Mouse (Mus musculus) lung, postnatal 0 days (tissue): ENCODE measurements around the gene Acot3.

Experiments used
- CTCF ChIP-seq: IDR thresholded peaks from 2 replicates; pipeline ENCODE4 v1.5.1; 2016; ENCODE audit warnings: antibody characterized with exemption, mild to moderate bottlenecking
- EP300 ChIP-seq: IDR thresholded peaks from 2 replicates; pipeline ENCODE4 v1.6.1; 2016; ENCODE audit warnings: antibody characterized with exemption, mild to moderate bottlenecking, control low read depth

GRCm38 (mm10) chr12:84063833-84064232 is 11.9 kb downstream of the Acot3 start:
- TF ChIP-seq CTCF (no peak), EP300 (no peak)
